Mouse (Mus musculus): ENCODE results near the gene Dnah8. TPM values are rescaled to one million over a fixed set of nuclear protein-coding genes. Genes with fewer than 3 reads are reported as not detected.

Gene Dnah8
- polyA plus RNA-seq, 1 experiment from 2014 or later: 0.98 TPM

GRCm38 (mm10) chr17:30594846-30595245 lies 29.3 kb upstream of the Dnah8 start:
- Histone ChIP-seq H3K4me2 (no peak overlapping the region), H3K9me3 (no peaks in the 10 kb centered on the region), H3K9ac (no peak overlapping the region), H3K4me1 (peaks cover 14% of the 10 kb centered on the region), H3K27ac (no peak overlapping the region), H3K4me3 (replicated peaks) (no peak overlapping the region), H3K36me3 (replicated peaks) (peaks cover 48% of the 10 kb centered on the region), H3K27me3 (no peaks in the 10 kb centered on the region)
- no peak for ATAC-seq (ENCODE audit: low FRiP score)
- 56% methylated on average over 6 of the region's 6 CpGs for WGBS

GRCm38 (mm10) chr17:30597786-30598185 lies 26.4 kb upstream of the Dnah8 start:
- H3K27me3 ChIP-seq: no peaks in the 10 kb centered on the region

GRCm38 (mm10) chr17:30598300-30598699 lies 25.9 kb upstream of the Dnah8 start:
- ATAC-seq (ENCODE audit: low FRiP score): no peak
- H3K9ac ChIP-seq: no peak overlapping the region
- 76% methylated on average over 5 of the region's 5 CpGs for WGBS
- no peaks in the 10 kb centered on the region for H3K27me3 ChIP-seq
- no peak overlapping the region for H3K4me3 ChIP-seq (replicated peaks)
- H3K27ac ChIP-seq: no peak overlapping the region
- no peaks in the 10 kb centered on the region for H3K9me3 ChIP-seq
- no peak overlapping the region for H3K4me2 ChIP-seq
- H3K36me3 ChIP-seq (replicated peaks): peaks cover 63% of the 10 kb centered on the region
- 0 out of 2 replicates have a peak, but pooled peaks cover 8% of the 10 kb centered on the region for H3K4me1 ChIP-seq

More at GRCm38 (mm10) chr17:30597786-30598185, 26.4 kb upstream of the Dnah8 start:
- 94% methylated on average over 9 of the region's 9 CpGs for WGBS
- peaks cover 61% of the 10 kb centered on the region for H3K36me3 ChIP-seq (replicated peaks)
- no peak overlapping the region for H3K9ac ChIP-seq
- H3K27ac ChIP-seq: no peak overlapping the region
- H3K4me1 ChIP-seq: 0 out of 2 replicates have a peak, but pooled peaks cover 8% of the 10 kb centered on the region
- H3K4me3 ChIP-seq (replicated peaks): no peak overlapping the region
- no peak overlapping the region for H3K4me2 ChIP-seq
- H3K9me3 ChIP-seq: no peaks in the 10 kb centered on the region
- ATAC-seq (ENCODE audit: low FRiP score): no peak

GRCm38 (mm10) chr17:30602175-30602574 lies 22.0 kb upstream of the Dnah8 start:
- Histone ChIP-seq H3K9ac (no peak overlapping the region), H3K27ac (no peak overlapping the region), H3K27me3 (no peaks in the 10 kb centered on the region), H3K4me3 (replicated peaks) (no peak overlapping the region), H3K9me3 (no peaks in the 10 kb centered on the region), H3K36me3 (replicated peaks) (peaks cover 42% of the 10 kb centered on the region), H3K4me1 (peaks cover 3% of the 10 kb centered on the region), H3K4me2 (no peak overlapping the region)
- 94% methylated on average over 14 of the region's 14 CpGs for WGBS
- no peak for ATAC-seq (ENCODE audit: low FRiP score)

- no peak for ATAC-seq (ENCODE audit: low FRiP score)
- Histone ChIP-seq H3K9me3 (no peaks in the 10 kb centered on the region), H3K4me2 (no peak overlapping the region), H3K9ac (no peak overlapping the region), H3K4me1 (peaks cover 19% of the 10 kb centered on the region), H3K4me3 (replicated peaks) (no peak overlapping the region), H3K36me3 (replicated peaks) (peaks cover 30% of the 10 kb centered on the region), H3K27me3 (no peaks in the 10 kb centered on the region), H3K27ac (no peak overlapping the region)
- 90% methylated on average over 6 of the region's 6 CpGs for WGBS
Observed at GRCm38 (mm10) chr17:30604296-30604695, 19.9 kb upstream of the Dnah8 start.

- no peak overlapping the region for H3K4me3 ChIP-seq (replicated peaks)
- no peak for ATAC-seq (ENCODE audit: low FRiP score)
- H3K4me2 ChIP-seq: no peak overlapping the region
- 86% methylated on average over 5 of the region's 5 CpGs for WGBS
- H3K9ac ChIP-seq: no peak overlapping the region
- no peaks in the 10 kb centered on the region for H3K27me3 ChIP-seq
- H3K27ac ChIP-seq: no peak overlapping the region
- peaks cover 19% of the 10 kb centered on the region for H3K4me1 ChIP-seq
- H3K36me3 ChIP-seq (replicated peaks): peaks cover 25% of the 10 kb centered on the region
- no peaks in the 10 kb centered on the region for H3K9me3 ChIP-seq
Observed at GRCm38 (mm10) chr17:30605001-30605400, 19.2 kb upstream of the Dnah8 start.

GRCm38 (mm10) chr17:30606206-30606605 lies 17.9 kb upstream of the Dnah8 start:
- H3K4me3 ChIP-seq (replicated peaks): no peak overlapping the region
- H3K27ac ChIP-seq: no peak overlapping the region
- WGBS: 92% methylated on average over 11 of the region's 11 CpGs
- H3K4me1 ChIP-seq: peaks cover 26% of the 10 kb centered on the region
- ATAC-seq (ENCODE audit: low FRiP score): no peak
- peaks cover 18% of the 10 kb centered on the region for H3K36me3 ChIP-seq (replicated peaks)
- no peaks in the 10 kb centered on the region for H3K9me3 ChIP-seq
- H3K27me3 ChIP-seq: no peaks in the 10 kb centered on the region
- no peak overlapping the region for H3K4me2 ChIP-seq
- no peak overlapping the region for H3K9ac ChIP-seq

- Histone ChIP-seq H3K36me3 (replicated peaks) (peaks cover 18% of the 10 kb centered on the region), H3K27me3 (no peaks in the 10 kb centered on the region), H3K27ac (no peak overlapping the region), H3K9me3 (no peaks in the 10 kb centered on the region), H3K4me2 (no peak overlapping the region), H3K9ac (no peak overlapping the region), H3K4me3 (replicated peaks) (no peak overlapping the region), H3K4me1 (peaks cover 30% of the 10 kb centered on the region)
- WGBS: 94% methylated on average over 8 of the region's 8 CpGs
- no peak for ATAC-seq (ENCODE audit: low FRiP score)
Observed at GRCm38 (mm10) chr17:30606634-30607081, 17.5 kb upstream of the Dnah8 start.

GRCm38 (mm10) chr17:30607330-30607729 lies 16.8 kb upstream of the Dnah8 start:
- H3K4me1 ChIP-seq: peaks cover 34% of the 10 kb centered on the region
- H3K27ac ChIP-seq: peak overlapping the region; percentile 68; the same call in 1 of the 2 replicates
- H3K36me3 ChIP-seq (replicated peaks): peaks cover 11% of the 10 kb centered on the region
- 87% methylated on average over 7 of the region's 7 CpGs for WGBS
- no peaks in the 10 kb centered on the region for H3K27me3 ChIP-seq
- no peak overlapping the region for H3K4me3 ChIP-seq (replicated peaks)
- no peaks in the 10 kb centered on the region for H3K9me3 ChIP-seq
- no peak for ATAC-seq (ENCODE audit: low FRiP score)
- no peak overlapping the region for H3K9ac ChIP-seq
- no peak overlapping the region for H3K4me2 ChIP-seq

GRCm38 (mm10) chr17:30607909-30608495 lies 16.2 kb upstream of the Dnah8 start:
- no peak for ATAC-seq (ENCODE audit: low FRiP score)
- 39% methylated on average over 8 of the region's 8 CpGs for WGBS
- Histone ChIP-seq H3K4me1 (peaks cover 34% of the 10 kb centered on the region), H3K4me2 (no peak overlapping the region), H3K27ac (peak overlapping the region; percentile 68), H3K4me3 (replicated peaks) (no peak overlapping the region), H3K36me3 (replicated peaks) (peaks cover 4% of the 10 kb centered on the region), H3K9me3 (no peaks in the 10 kb centered on the region), H3K9ac (0 out of 2 replicates have a peak overlapping the region, but pooled peaks have one; percentile 7), H3K27me3 (no peaks in the 10 kb centered on the region)

GRCm38 (mm10) chr17:30609305-30609979 lies 14.7 kb upstream of the Dnah8 start:
- WGBS: 92% methylated on average over 16 of the region's 16 CpGs

GRCm38 (mm10) chr17:30609980-30610307 lies 14.2 kb upstream of the Dnah8 start:
- H3K9me3 ChIP-seq: no peaks in the 10 kb centered on the region
- H3K27me3 ChIP-seq: no peaks in the 10 kb centered on the region
- H3K36me3 ChIP-seq (replicated peaks): no peaks in the 10 kb centered on the region
- H3K4me2 ChIP-seq: no peak overlapping the region
- H3K4me1 ChIP-seq: peaks cover 34% of the 10 kb centered on the region
- 97% methylated on average over 5 of the region's 5 CpGs for WGBS
- no peak for ATAC-seq (ENCODE audit: low FRiP score)
- H3K27ac ChIP-seq: no peak overlapping the region
- H3K9ac ChIP-seq: no peak overlapping the region
- no peak overlapping the region for H3K4me3 ChIP-seq (replicated peaks)

More at GRCm38 (mm10) chr17:30609305-30609979, 14.7 kb upstream of the Dnah8 start:
- Histone ChIP-seq H3K4me2 (no peak overlapping the region), H3K9me3 (no peaks in the 10 kb centered on the region), H3K36me3 (replicated peaks) (no peaks in the 10 kb centered on the region), H3K4me1 (peaks cover 34% of the 10 kb centered on the region), H3K4me3 (replicated peaks) (no peak overlapping the region), H3K27me3 (no peaks in the 10 kb centered on the region), H3K9ac (no peak overlapping the region), H3K27ac (no peak overlapping the region)
- no peak for ATAC-seq (ENCODE audit: low FRiP score)

GRCm38 (mm10) chr17:30610739-30611138 lies 13.4 kb upstream of the Dnah8 start:
- Histone ChIP-seq H3K4me3 (replicated peaks) (no peak overlapping the region), H3K4me1 (peaks cover 34% of the 10 kb centered on the region), H3K36me3 (replicated peaks) (no peaks in the 10 kb centered on the region), H3K27me3 (no peaks in the 10 kb centered on the region), H3K4me2 (peak overlapping the region; percentile 58; the same call in 1 of the 2 replicates), H3K9ac (no peak overlapping the region), H3K9me3 (no peaks in the 10 kb centered on the region), H3K27ac (no peak overlapping the region)
- ATAC-seq (ENCODE audit: low FRiP score): no peak
- WGBS: 38% methylated on average over 1 of the region's 1 CpGs

Measured in forebrain, embryonic 12.5 days (tissue).